Mouse (Mus musculus): ENCODE measurements around the gene Rec114.

Gene Rec114

GRCm38 (mm10) chr9:58716886-58717285 is 26.9 kb downstream of the Rec114 start:
- no peak for DNase-seq (ENCODE audit: low read depth, low spot score)

GRCm38 (mm10) chr9:58710642-58711041 is 33.1 kb downstream of the Rec114 start:
- DNase-seq (ENCODE audit: low read depth, low spot score): no peak

DNA sequence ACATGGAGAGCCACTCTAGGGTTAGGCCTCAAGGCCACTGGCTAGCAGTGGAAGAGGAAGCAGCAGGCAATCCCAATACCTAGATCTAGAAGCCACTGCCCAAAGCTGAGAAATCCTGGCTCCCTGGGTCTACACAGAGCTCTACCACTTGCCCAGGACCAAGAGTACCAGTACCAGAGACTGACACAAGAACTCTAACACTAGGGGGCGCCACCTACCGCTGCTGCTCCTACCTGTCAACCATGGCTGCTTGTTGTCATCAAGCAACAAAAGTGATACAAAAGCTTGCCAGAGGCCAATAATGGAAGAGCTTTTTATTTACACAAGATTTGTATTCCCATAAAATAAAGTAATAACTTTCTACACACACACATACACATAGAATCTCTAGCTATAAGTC is 33.8 kb downstream of the Rec114 start:
- DNase-seq (ENCODE audit: low read depth, low spot score): peak; percentile 44

DNA sequence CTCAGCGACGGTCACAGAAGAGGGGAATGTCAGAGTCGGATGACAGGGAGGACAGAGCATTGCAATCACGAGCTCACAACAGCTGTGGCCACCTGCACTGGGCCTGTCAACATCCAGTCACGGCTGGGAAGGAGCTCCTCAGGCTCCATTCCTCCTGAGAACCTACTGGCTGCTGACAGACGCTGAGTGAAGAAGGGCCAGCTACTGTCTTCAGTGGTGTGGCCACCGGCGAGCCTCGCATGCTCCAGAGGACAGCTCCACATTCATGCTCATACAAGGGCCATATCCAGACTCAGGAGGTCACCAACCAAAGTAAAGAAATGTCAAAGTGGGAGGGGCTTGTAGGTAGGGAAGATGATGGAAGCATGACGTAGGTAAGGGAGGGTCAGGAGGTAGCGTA is 36.0 kb downstream of the Rec114 start:
- no peak for DNase-seq (ENCODE audit: low read depth, low spot score)

DNA sequence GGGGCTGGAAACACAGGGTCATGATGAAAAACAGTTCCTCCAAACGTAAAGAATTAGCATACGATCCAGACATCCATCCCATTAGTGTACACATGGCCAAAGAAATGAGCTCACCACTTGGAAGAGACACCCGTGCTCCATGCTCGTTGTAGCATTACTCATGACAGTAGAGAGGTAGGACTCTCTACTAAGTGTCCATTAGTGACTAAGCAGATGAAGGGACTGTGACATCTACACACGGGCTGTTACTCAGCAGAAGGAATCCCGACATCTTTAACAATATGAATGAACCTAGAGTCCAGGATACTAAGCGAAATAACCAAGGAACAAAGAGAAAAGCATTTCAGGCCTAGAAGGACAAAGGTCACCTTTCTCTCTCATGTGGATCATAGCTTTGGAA is 37.7 kb downstream of the Rec114 start:
- DNase-seq (ENCODE audit: low read depth, low spot score): no peak

DNA sequence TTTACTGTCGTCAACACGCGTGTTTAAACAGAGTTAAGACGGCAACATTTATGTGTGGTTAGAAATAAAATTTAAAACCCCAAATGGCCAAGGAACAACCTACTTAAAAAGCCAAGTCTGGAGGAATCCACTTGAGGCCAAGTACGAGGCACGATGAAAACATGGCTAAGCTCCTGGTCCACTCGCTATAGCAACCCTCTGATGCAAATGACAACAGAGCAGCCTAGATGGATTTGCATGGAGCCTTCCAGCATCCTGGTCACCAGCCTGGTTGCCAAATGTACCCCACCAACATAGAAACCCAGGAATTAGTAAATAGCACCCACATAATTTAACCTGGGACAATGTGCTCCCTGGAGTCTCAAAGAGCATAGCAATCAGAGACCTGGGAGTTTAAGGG is 40.0 kb downstream of the Rec114 start:
- DNase-seq (ENCODE audit: low read depth, low spot score): no peak

- DNase-seq (ENCODE audit: low read depth, low spot score): no peak
Observed at GRCm38 (mm10) chr9:58701751-58702150, 42.0 kb downstream of the Rec114 start.

DNA sequence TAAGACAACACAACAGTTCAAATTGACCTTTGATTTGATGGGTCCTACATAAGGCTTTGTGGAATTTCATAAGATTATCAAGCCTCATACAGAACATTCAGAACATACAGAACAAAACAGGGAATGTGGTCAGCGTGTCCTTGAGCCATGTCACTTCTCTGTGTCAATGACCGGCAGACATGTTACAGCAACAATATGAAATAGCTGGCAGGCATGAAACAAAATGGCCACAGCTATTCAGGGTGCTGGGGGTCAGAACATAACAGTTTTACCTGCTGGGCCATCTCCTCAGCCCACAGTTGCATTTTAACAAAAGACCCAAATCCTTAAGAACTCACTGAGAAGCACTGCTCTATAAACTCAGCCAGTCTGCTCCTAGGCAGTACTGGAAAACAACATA is 45.3 kb downstream of the Rec114 start:
- DNase-seq (ENCODE audit: low read depth, low spot score): no peak

GRCm38 (mm10) chr9:58691471-58691870 is 52.3 kb downstream of the Rec114 start:
- DNase-seq (ENCODE audit: low read depth, low spot score): no peak

DNA sequence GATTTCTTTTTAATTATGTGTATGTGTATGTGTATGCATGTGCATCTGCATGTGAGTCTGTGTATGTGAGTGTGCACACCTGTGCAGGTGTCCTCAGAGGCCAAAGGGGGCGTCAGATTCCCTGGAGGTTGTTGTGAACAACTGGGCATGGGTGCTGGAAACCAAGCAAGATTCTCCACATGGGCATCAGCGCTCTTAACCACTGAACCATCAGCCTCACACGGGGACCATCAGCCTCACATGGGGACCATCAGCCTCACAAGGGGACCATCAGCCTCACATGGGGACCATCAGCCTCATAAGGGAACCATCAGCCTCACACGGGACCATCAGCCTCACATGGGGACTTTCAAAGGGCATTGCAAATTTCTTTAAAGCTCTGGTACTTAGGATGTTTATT is 53.1 kb downstream of the Rec114 start:
- no peak for DNase-seq (ENCODE audit: low read depth, low spot score)

DNA sequence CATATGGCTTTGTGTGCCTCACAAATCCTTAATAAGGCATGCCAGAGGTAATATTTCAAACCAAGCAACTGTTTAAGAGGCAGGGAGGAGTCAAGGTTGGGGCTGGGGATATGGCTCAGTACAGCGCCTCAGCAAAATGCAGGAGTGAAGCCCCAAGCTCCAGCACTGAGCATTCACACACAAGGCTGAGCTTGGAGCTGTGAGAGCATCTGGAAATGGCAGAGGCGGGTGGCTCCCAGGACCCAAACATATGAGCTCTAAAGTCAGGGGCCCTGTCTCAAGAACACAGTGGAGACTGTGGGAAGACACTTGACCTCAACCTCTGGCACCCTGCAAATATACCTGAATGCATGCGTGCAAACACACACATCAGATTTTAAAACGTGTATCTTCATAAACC is 55.7 kb downstream of the Rec114 start:
- no peak for DNase-seq (ENCODE audit: low read depth, low spot score)

DNA sequence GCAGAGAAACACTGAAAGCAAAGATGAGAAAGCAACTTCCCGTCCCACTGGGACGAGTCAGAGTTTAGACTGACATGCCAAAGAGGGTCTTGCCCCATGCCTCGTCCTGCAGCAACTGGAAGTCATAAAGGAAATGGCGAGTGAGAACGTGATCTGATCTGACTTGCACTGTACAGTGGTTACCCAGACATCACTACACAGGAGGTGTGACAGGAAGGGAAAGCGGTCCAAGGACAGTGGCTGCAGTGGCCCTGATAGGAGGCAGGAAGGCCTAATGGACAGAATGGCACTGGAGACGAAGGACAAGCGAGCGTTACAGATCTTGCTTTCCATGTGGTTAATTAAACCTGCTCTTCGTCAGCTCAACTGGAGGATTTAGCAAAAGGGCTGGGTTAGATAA is 58.5 kb downstream of the Rec114 start:
- no peak for DNase-seq (ENCODE audit: low read depth, low spot score)

GRCm38 (mm10) chr9:58683372-58683771 is 60.4 kb downstream of the Rec114 start:
- no peak for DNase-seq (ENCODE audit: low read depth, low spot score)

GRCm38 (mm10) chr9:58682106-58682505 is 61.7 kb downstream of the Rec114 start:
- DNase-seq (ENCODE audit: low read depth, low spot score): no peak

DNA sequence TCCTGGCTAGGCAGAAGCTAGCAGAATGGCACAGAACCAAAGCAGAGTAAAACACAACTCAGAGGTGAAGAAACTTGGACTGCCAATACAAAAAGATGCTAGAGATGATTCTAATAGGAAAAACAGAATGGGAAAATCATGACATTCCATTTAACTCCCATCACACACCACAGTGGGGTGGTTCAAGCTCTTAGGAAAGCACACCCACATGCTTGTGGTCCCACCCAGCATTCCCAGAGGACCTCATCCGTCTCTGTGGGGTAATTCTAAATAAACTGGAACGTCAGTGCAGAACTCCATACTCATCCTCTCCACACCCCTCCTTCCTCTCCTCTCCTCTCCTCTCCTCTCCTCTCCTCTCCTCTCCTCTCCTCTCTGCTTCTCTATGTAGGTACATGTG is 62.4 kb downstream of the Rec114 start:
- no peak for DNase-seq (ENCODE audit: low read depth, low spot score)

DNA sequence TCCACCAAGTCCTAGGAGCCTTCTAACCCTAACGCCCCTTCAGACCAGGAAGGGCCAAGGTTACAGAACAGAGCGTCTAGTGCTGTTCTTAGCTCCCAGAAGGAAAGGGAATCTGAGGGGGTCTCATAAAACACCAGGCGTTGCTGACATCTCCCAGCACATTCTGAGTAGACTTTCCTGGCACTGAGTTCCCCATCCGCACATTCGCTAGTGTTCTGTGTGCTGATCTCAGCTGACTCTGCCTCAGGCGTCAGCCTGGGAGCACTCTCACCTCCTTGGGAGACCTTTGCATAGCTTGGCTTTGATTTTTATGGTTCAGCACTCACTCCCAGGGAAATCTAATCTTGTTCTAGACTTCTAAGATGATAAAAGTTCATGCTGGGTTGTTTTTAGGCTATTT is 68.4 kb downstream of the Rec114 start:
- DNase-seq (ENCODE audit: low read depth, low spot score): no peak

GRCm38 (mm10) chr9:58674736-58675135 is 69.0 kb downstream of the Rec114 start:
- no peak for DNase-seq (ENCODE audit: low read depth, low spot score)

- DNase-seq (ENCODE audit: low read depth, low spot score): no peak
Observed at GRCm38 (mm10) chr9:58672474-58672873, 71.3 kb downstream of the Rec114 start.

- no peak for DNase-seq (ENCODE audit: low read depth, low spot score)
Observed at GRCm38 (mm10) chr9:58669819-58670218, 73.9 kb downstream of the Rec114 start.

GRCm38 (mm10) chr9:58669071-58669470 is 74.7 kb downstream of the Rec114 start:
- DNase-seq (ENCODE audit: low read depth, low spot score): no peak

GRCm38 (mm10) chr9:58668171-58668570 is 75.6 kb downstream of the Rec114 start:
- no peak for DNase-seq (ENCODE audit: low read depth, low spot score)

DNA sequence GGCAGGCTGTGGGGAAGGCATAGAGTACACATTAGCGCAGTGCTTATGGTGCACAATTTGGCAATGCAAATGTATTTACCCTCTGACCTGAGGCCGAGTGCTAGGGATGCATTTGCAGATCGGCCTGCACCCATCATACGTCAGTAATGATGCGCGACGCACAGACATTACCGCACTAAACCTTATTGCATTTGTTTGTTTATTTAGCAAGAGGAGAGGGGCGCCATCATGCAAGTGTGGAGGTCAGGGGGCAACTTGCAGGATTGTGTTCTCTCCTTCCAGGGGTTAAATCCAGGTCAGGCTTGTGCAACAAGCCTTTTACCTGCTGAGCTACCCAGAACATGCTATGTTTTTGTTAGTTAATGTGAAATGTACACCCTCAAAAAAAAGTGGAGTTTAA is 76.5 kb downstream of the Rec114 start:
- no peak for DNase-seq (ENCODE audit: low read depth, low spot score)

DNA sequence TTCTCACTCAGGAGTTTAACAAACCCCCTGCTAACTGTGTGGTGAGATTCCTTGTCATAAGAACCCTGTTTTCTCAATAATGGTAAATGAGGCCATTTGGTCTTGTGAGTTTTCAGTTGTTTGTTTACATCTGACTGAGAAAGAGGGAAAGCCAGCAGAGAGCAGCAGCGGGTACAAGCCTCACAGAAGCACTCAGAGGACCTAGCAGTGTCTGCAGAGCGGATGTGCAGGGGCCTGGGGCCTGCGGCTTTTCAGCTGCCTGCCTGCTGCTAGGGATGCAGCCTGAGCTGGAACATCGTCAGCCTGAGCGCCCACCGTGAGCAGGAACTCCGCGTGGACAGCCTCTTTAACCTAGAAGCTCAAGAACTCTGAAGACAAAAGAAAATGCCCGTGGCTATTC is 77.6 kb downstream of the Rec114 start:
- no peak for DNase-seq (ENCODE audit: low read depth, low spot score)

GRCm38 (mm10) chr9:58665492-58665891 is 78.3 kb downstream of the Rec114 start:
- no peak for DNase-seq (ENCODE audit: low read depth, low spot score)

DNA sequence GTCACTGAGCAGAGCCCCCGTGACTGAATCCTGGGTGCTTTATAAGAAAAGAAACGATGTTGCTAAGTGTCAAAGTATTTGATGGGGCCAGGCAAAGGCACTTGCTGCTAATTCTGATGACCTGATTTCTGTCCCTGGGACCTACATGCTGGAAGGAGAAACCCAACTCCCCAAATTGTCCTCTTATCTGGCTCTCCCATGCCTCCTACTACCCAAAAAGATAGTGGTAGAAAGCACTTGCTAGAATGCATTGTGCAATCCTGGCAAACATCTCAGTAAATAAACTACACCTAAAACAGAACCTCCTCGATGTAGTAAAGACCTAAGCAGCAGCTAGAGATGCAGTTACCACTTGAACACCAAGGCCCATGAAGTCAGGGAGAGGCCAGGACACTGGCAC is 81.0 kb downstream of the Rec114 start:
- DNase-seq (ENCODE audit: low read depth, low spot score): no peak

Data from CD4-positive, CD25-positive, alpha-beta regulatory T cell, adult 2 months (primary cell).